Mouse (Mus musculus): ENCODE measurements at regions not wholly inside any gene's neighbourhood (a gene's known extent, or its start where the extent isn't known, plus 50 kb on each side); places are given as distances from the start of the nearest gene placed in this dataset.

- TF ChIP-seq EP300 (IDR thresholded peaks at IDR 0.05; ENCODE audit: low read depth) (no peak), CTCF (IDR thresholded peaks at IDR 0.05; ENCODE audit: low read depth) (no peak)
Observed at GRCm38 (mm10) chr8:87231762-87232161, 240.6 kb downstream of the Cbln1 start.
